Mouse (Mus musculus) heart, embryonic 11.5 days (tissue): Measurements from ENCODE around the gene Gnao1. TPM values are rescaled to one million over a fixed set of nuclear protein-coding genes. Genes with fewer than 3 reads are reported as not detected.

Experiments
- ATAC-seq: fragments of 200-750 bp; cut with Nextera tagmentation; replicated peaks from 2 replicates; pipeline ENCODE4 v1.8.0; 2017; ENCODE audit warnings: moderate library complexity; ENCODE audit not compliant: insufficient number of reproducible peaks, low FRiP score, low TSS enrichment
- H3K27ac ChIP-seq: fragments of 300-500 bp; sonication (generic); 2 replicates; pipeline ENCODE4 v1.5.1; 2014; ENCODE audit warnings: mild to moderate bottlenecking, low read depth, low read length
- H3K27me3 ChIP-seq: fragments of 300-500 bp; sonication (generic); 2 replicates; pipeline ENCODE4 v1.6.1; 2014; ENCODE audit warnings: mild to moderate bottlenecking, low read length, mixed read lengths; ENCODE audit not compliant: control insufficient read depth, insufficient read depth
- H3K36me3 ChIP-seq: fragments of 300-500 bp; sonication (generic); 2 replicates; pipeline ENCODE4 v1.6.1; 2014; ENCODE audit warnings: mild to moderate bottlenecking, low read length, moderate library complexity, mixed read lengths; ENCODE audit not compliant: control insufficient read depth, insufficient read depth
- H3K4me1 ChIP-seq: fragments of 300-500 bp; sonication (generic); 2 replicates; pipeline ENCODE4 v1.6.1; 2014; ENCODE audit warnings: low read length; ENCODE audit not compliant: control insufficient read depth, insufficient read depth
- H3K4me2 ChIP-seq: fragments of 300-500 bp; sonication (generic); 2 replicates; pipeline ENCODE4 v1.6.1; 2014; ENCODE audit warnings: mild to moderate bottlenecking, moderate library complexity
- H3K4me3 ChIP-seq: fragments of 300-500 bp; sonication (generic); 2 replicates; pipeline ENCODE4 v1.5.1; 2014; ENCODE audit warnings: low read depth, low read length
- H3K9ac ChIP-seq: fragments of 300-500 bp; sonication (generic); 2 replicates; pipeline ENCODE4 v1.6.1; 2014; ENCODE audit warnings: mild to moderate bottlenecking, low read depth, low read length, moderate library complexity
- H3K9me3 ChIP-seq: fragments of 300-500 bp; sonication (generic); replicated peaks from 2 replicates; pipeline ENCODE4 v1.6.1; 2016; ENCODE audit warnings: low read length; ENCODE audit not compliant: control insufficient read depth
- WGBS: fragments of 180-500 bp; shearing (Covaris S2); extraction: QIAGEN DNeasy Blood & Tissue Kit; methylation state at CpG from one replicate; pipeline ENCODE4 v1.1.7; 2014; ENCODE audit not compliant: insufficient replicate concordance; 5-methylcytosine and 5-hydroxymethylcytosine counted together
- polyA plus RNA-seq: library from polyadenylated mRNA; unstranded; fragments of >200 nt; fragmentation: Nextera tagmentation; extraction: Ambion mirVana; gene quantifications from 2 replicates; pipeline ENCODE4 v1.2.1, GENCODE M21; 2014

The Gnao1 gene
- 13.9 and 15.5 TPM in 2 replicates for polyA plus RNA-seq

- Histone ChIP-seq H3K9ac (peak within 1 kb of the TSS; percentile 76), H3K4me1 (peaks cover 15% of the 10 kb centered on the region), H3K4me3 (peak within 1 kb of the TSS; percentile 70), H3K9me3 (no peaks in the 10 kb centered on the region), H3K27ac (peak within 1 kb of the TSS; percentile 73), H3K4me2 (peak within 1 kb of the TSS; percentile 87), H3K36me3 (no peaks in the 10 kb centered on the region), H3K27me3 (peaks cover 21% of the 10 kb centered on the region)
- no peak for ATAC-seq
- WGBS: 11% methylated on average over 9 of the region's 9 CpGs
These were observed at the start of gene Gnao1 for GRCm38 (mm10) chr8:93809686-93810027. Gene Gnao1, plus strand, starts transcription at chr8:93809966.

- H3K9ac ChIP-seq: no peak overlapping the region
- H3K4me1 ChIP-seq: no peaks in the 10 kb centered on the region
- no peaks in the 10 kb centered on the region for H3K36me3 ChIP-seq
- peak overlapping the region; percentile 66; the same call in 1 of the 2 replicates for H3K27ac ChIP-seq
- 23% methylated on average over 3 of the region's 3 CpGs for WGBS
- H3K4me3 ChIP-seq: 0 out of 2 replicates have a peak overlapping the region, but pooled peaks have one; percentile 3
- no peak for ATAC-seq
- peak overlapping the region; percentile 45 for H3K4me2 ChIP-seq
- H3K27me3 ChIP-seq: no peaks in the 10 kb centered on the region
- no peaks in the 10 kb centered on the region for H3K9me3 ChIP-seq
These were observed 32.2 kb upstream of the Gnao1 start for GRCm38 (mm10) chr8:93777605-93778004.

- no peak overlapping the region for H3K27ac ChIP-seq
- no peak overlapping the region for H3K4me2 ChIP-seq
- H3K4me3 ChIP-seq: no peak overlapping the region
- H3K9ac ChIP-seq: no peak overlapping the region
- no peaks in the 10 kb centered on the region for H3K9me3 ChIP-seq
- H3K27me3 ChIP-seq: peaks cover 21% of the 10 kb centered on the region
- H3K36me3 ChIP-seq: no peaks in the 10 kb centered on the region
- H3K4me1 ChIP-seq: peaks cover 15% of the 10 kb centered on the region
- no peak for ATAC-seq
- WGBS: 84% methylated on average over 3 of the region's 3 CpGs
These were observed 540 bp upstream of the Gnao1 start for GRCm38 (mm10) chr8:93809226-93809625.

- Histone ChIP-seq H3K4me1 (peaks cover 15% of the 10 kb centered on the region), H3K27me3 (peaks cover 21% of the 10 kb centered on the region), H3K4me3 (peak overlapping the region; percentile 70), H3K27ac (peak overlapping the region; percentile 73), H3K9ac (peak overlapping the region; percentile 76), H3K4me2 (peak overlapping the region; percentile 87), H3K9me3 (no peaks in the 10 kb centered on the region), H3K36me3 (no peaks in the 10 kb centered on the region)
- under 1% methylated on average over 45 of the region's 116 CpGs for WGBS
- ATAC-seq: peak; percentile 84
These were observed 477 bp downstream of the Gnao1 start for GRCm38 (mm10) chr8:93810028-93810858.

- H3K27ac ChIP-seq: peak overlapping the region; percentile 73
- peaks cover 15% of the 10 kb centered on the region for H3K4me1 ChIP-seq
- WGBS: 1% methylated on average over 52 of the region's 53 CpGs
- H3K9me3 ChIP-seq: no peaks in the 10 kb centered on the region
- H3K4me2 ChIP-seq: peak overlapping the region; percentile 87
- no peaks in the 10 kb centered on the region for H3K36me3 ChIP-seq
- no peak for ATAC-seq
- H3K27me3 ChIP-seq: peaks cover 21% of the 10 kb centered on the region
- peak overlapping the region; percentile 76 for H3K9ac ChIP-seq
- peak overlapping the region; percentile 70 for H3K4me3 ChIP-seq
These were observed 1.3 kb downstream of the Gnao1 start for GRCm38 (mm10) chr8:93810859-93811602.

GRCm38 (mm10) chr8:93811719-93812475 lies 2.1 kb downstream of the Gnao1 start:
- H3K4me3 ChIP-seq: peak overlapping the region; percentile 70
- no peaks in the 10 kb centered on the region for H3K36me3 ChIP-seq
- WGBS: 14% methylated on average over 20 of the region's 20 CpGs
- peaks cover 21% of the 10 kb centered on the region for H3K27me3 ChIP-seq
- no peak overlapping the region for H3K27ac ChIP-seq
- H3K9ac ChIP-seq: peak overlapping the region; percentile 76; the same call in 1 of the 2 replicates
- ATAC-seq: no peak
- peaks cover 15% of the 10 kb centered on the region for H3K4me1 ChIP-seq
- H3K4me2 ChIP-seq: peak overlapping the region; percentile 87
- H3K9me3 ChIP-seq: no peaks in the 10 kb centered on the region

- Histone ChIP-seq H3K36me3 (no peaks in the 10 kb centered on the region), H3K9ac (no peak overlapping the region), H3K27ac (no peak overlapping the region), H3K9me3 (no peaks in the 10 kb centered on the region), H3K4me1 (peaks cover 15% of the 10 kb centered on the region), H3K4me3 (peak overlapping the region; percentile 70), H3K4me2 (peak overlapping the region; percentile 87), H3K27me3 (peaks cover 21% of the 10 kb centered on the region)
- ATAC-seq: no peak
- 11% methylated on average over 35 of the region's 35 CpGs for WGBS
These were observed 3.0 kb downstream of the Gnao1 start for GRCm38 (mm10) chr8:93812566-93813404.
